Mouse (Mus musculus): ENCODE data around the gene Brms1l.

- TF ChIP-seq EP300 (IDR thresholded peaks at IDR 0.05; ENCODE audit: low read depth in 1 of 2, low read length in 2 of 2) (no peak), KAT2A (conservative IDR thresholded peaks at IDR 0.05; ENCODE audit: low read depth, low read length) (no peak), POLR2AphosphoS5 (IDR thresholded peaks at IDR 0.05; ENCODE audit: borderline replicate concordance, low read depth, low read length) (no peak), CTCF (IDR thresholded peaks at IDR 0.05 in 2 of 3, conservative IDR thresholded peaks at IDR 0.05 in 1 of 3; ENCODE audit: control insufficient read depth in 1 of 3, insufficient read depth in 1 of 3, low read depth in 2 of 3, low read length in 3 of 3, poor library complexity in 1 of 3, severe bottlenecking in 1 of 3) (no peak), HCFC1 (IDR thresholded peaks at IDR 0.05; ENCODE audit: low read depth, low read length) (no peak), MAX (IDR thresholded peaks at IDR 0.05; ENCODE audit: low read length) (no peak), POLR2A (IDR thresholded peaks at IDR 0.05; ENCODE audit: control insufficient read depth in 1 of 2, insufficient read depth in 1 of 2, low read depth in 1 of 2, low read length in 2 of 2, poor library complexity in 1 of 2) (no peak), NRF1 (IDR thresholded peaks at IDR 0.05; ENCODE audit: insufficient read depth, low read depth, low read length, poor library complexity, severe bottlenecking) (no peak), TAL1 (IDR thresholded peaks at IDR 0.05; ENCODE audit: low read length) (no peak), E2F4 (IDR thresholded peaks at IDR 0.05; ENCODE audit: borderline replicate concordance, low read depth, low read length) (no peak), RCOR1 (IDR thresholded peaks at IDR 0.05; ENCODE audit: low read depth, low read length) (no peak), POLR2AphosphoS2 (IDR thresholded peaks at IDR 0.05; ENCODE audit: low read length) (no peak), GATA1 (IDR thresholded peaks at IDR 0.05; ENCODE audit: low read depth, low read length) (no peak)
These were observed 19.6 kb upstream of the Brms1l start for GRCm38 (mm10) chr12:55816488-55816887.
